Mouse (Mus musculus) heart, adult 2 months (tissue): Measurements from ENCODE around the gene 1700013H16Rik. TPM values are rescaled to one million over a fixed set of nuclear protein-coding genes. Genes with fewer than 3 reads are reported as not detected.
A peak's percentile ranks its signal among the peaks of the same experiment; 100 is the strongest.
"Not testable (repeated sequence)": the region's sequence is repeated elsewhere in the genome, so short reads cannot be mapped to it uniquely, and the experiment has no call there.

Source experiments
- DNase-seq, 2 experiments: peaks; one replicate each; pipeline ENCODE4 v3.0.0; 2021
- H3K27ac ChIP-seq: fragments of 200-600 bp; 2 replicates; pipeline ENCODE4 v1.8.1; 2022
- H3K27me3 ChIP-seq: fragments of 200-500 bp; 2 replicates; pipeline ENCODE4 v1.6.1; 2012; ENCODE audit warnings: mild to moderate bottlenecking, low read length, inconsistent platforms, mixed read lengths; ENCODE audit not compliant: control insufficient read depth, insufficient read depth
- H3K36me3 ChIP-seq: fragments of 200-500 bp; 2 replicates; pipeline ENCODE4 v1.6.1; 2012; ENCODE audit warnings: low read length, inconsistent platforms; ENCODE audit not compliant: control insufficient read depth, insufficient read depth
- H3K4me1 ChIP-seq: fragments of 200-500 bp; 2 replicates; pipeline ENCODE4 v1.6.1; 2011; ENCODE audit warnings: low read length; ENCODE audit not compliant: control insufficient read depth, insufficient read depth
- H3K4me3 ChIP-seq: fragments of 200-600 bp; 2 replicates; pipeline ENCODE4 v1.8.1; 2022
- H3K79me2 ChIP-seq: fragments of 200-500 bp; replicated peaks from 2 replicates; pipeline ENCODE4 v1.6.1; 2012; ENCODE audit warnings: mild to moderate bottlenecking, inconsistent platforms, low read length, moderate library complexity, mixed read lengths; ENCODE audit not compliant: control insufficient read depth, insufficient read depth
- H3K9ac ChIP-seq: fragments of 200-500 bp; 2 replicates; pipeline ENCODE4 v1.6.1; 2012; ENCODE audit warnings: low read depth, mild to moderate bottlenecking, control low read depth, inconsistent platforms, low read length, mixed read lengths
- CTCF ChIP-seq: fragments of 200-600 bp; IDR thresholded peaks from 2 replicates; pipeline ENCODE4 v1.8.1; 2022; ENCODE audit warnings: antibody characterized with exemption, mild to moderate bottlenecking, moderate library complexity
- EP300 ChIP-seq: fragments of 200-500 bp; IDR thresholded peaks from 2 replicates; pipeline ENCODE4 v1.6.1; 2011; ENCODE audit warnings: low read depth, low read length, control low read depth; ENCODE audit not compliant: insufficient read depth
- POLR2A ChIP-seq: fragments of 200-500 bp; IDR thresholded peaks from 2 replicates; pipeline ENCODE4 v1.6.1; 2011; ENCODE audit warnings: mild to moderate bottlenecking, low read depth, low read length, control low read depth; ENCODE audit not compliant: insufficient read depth
- WGBS: fragments of 180-500 bp; shearing (Covaris S2); methylation state at CpG from one replicate; pipeline ENCODE4 v1.1.7; 2018; 5-methylcytosine and 5-hydroxymethylcytosine counted together
- intact Hi-C: fragments of 180-260 bp; cut with DNase I; formaldehyde crosslinking; loops from one replicate; pipeline ENCODE4 v1.15.1; 2025
- long read RNA-seq: library from polyadenylated mRNA; stranded (forward); transcript quantifications from one replicate; pipeline ENCODE4 v2.0.0, GENCODE M21; 2021
- polyA plus RNA-seq: library from polyadenylated mRNA; depleted of rRNA; stranded (reverse); fragments of >200 nt; gene quantifications from 2 replicates; pipeline ENCODE4 v1.2.3, GENCODE M21; 2012; rRNA removed
- total RNA-seq, 2 experiments: library from RNA; stranded (reverse); gene quantifications; 2 replicates each; pipeline ENCODE4 v1.2.3; 2021

1700013H16Rik gene
- total RNA-seq: not detected
- polyA plus RNA-seq: not detected in 2 replicates
- long read RNA-seq: 0 reads

GRCm38 (mm10) chrX:53757736-53758135 lies at the start of gene 1700013H16Rik:
TSS of gene 1700013H16Rik (minus strand) at chrX:53757831.
- intact Hi-C loops: no loop called here
- H3K27me3 ChIP-seq: no peaks in the 10 kb centered on the region
- H3K4me3 ChIP-seq: no peak within 1 kb of the TSS
- 89% methylated on average over 16 of the region's 16 CpGs for WGBS
- H3K4me1 ChIP-seq: no peaks in the 10 kb centered on the region
- no peak for DNase-seq
- no peak within 1 kb of the TSS for H3K9ac ChIP-seq
- no peaks in the 10 kb centered on the region for H3K36me3 ChIP-seq
- TF ChIP-seq CTCF (no peak), POLR2A (no peak), EP300 (no peak)
- no peak within 1 kb of the TSS for H3K27ac ChIP-seq
- H3K79me2 ChIP-seq: no peaks in the 10 kb centered on the region

- DNase-seq: no peak
- WGBS: 36% methylated on average over 3 of the region's 3 CpGs
- Histone ChIP-seq H3K4me3 (no peak overlapping the region), H3K9ac (no peak overlapping the region), H3K79me2 (no peaks in the 10 kb centered on the region), H3K4me1 (no peaks in the 10 kb centered on the region), H3K27me3 (no peaks in the 10 kb centered on the region), H3K27ac (no peak overlapping the region), H3K36me3 (no peaks in the 10 kb centered on the region)
- TF ChIP-seq CTCF (peak; percentile 49), EP300 (no peak)
- intact Hi-C loops: no loop called here
Measured at GRCm38 (mm10) chrX:53799074-53799473, 41.4 kb upstream of the 1700013H16Rik start.

DNA sequence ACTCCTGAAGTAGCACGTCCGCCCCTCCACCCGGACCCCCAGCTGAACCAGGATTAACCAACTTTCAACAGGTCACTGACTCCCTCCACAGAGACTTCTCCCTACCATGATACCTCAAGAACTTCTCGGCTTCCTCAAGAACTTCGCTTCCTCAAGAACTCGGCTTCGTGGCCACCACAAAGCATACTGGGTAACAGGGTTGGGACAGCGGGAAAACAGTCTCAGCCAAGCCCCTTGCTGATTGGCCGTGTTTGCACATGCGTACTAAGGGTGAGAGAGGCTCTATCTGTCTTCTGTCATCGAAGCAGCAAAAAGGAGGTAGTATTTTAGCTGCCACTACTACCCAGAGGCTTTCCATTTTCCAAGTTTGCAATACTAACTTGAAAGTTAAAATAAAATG lies 39.9 kb upstream of the 1700013H16Rik start, which contains the start of gene Xlr:
Gene Xlr, minus strand, starts transcription at position 188 of the 400 bp plus-strand sequence.
- intact Hi-C loops, H3K79me2 ChIP-seq, H3K4me3 ChIP-seq, H3K36me3 ChIP-seq, H3K9ac ChIP-seq, H3K27ac ChIP-seq, H3K4me1 ChIP-seq, H3K27me3 ChIP-seq: not testable (repeated sequence)
- DNase-seq: peak; percentile 17 to 26
- 69% methylated on average over 11 of the region's 11 CpGs for WGBS

- Histone ChIP-seq H3K4me3 (no peak within 1 kb of the TSS), H3K4me1 (no peaks in the 10 kb centered on the region), H3K9ac (no peak within 1 kb of the TSS), H3K36me3 (no peaks in the 10 kb centered on the region), H3K27ac (no peak within 1 kb of the TSS), H3K79me2 (no peaks in the 10 kb centered on the region), H3K27me3 (no peaks in the 10 kb centered on the region)
- intact Hi-C loops: no loop called here
- DNase-seq: no peak
- 84% methylated on average over 12 of the region's 12 CpGs for WGBS
- no peak for TF ChIP-seq POLR2A
Measured at GRCm38 (mm10) chrX:53776276-53776675, 18.6 kb upstream of the 1700013H16Rik start, which contains the start of gene Zfp36l3. TSS of gene Zfp36l3 (minus strand) at chrX:53776394.

DNA sequence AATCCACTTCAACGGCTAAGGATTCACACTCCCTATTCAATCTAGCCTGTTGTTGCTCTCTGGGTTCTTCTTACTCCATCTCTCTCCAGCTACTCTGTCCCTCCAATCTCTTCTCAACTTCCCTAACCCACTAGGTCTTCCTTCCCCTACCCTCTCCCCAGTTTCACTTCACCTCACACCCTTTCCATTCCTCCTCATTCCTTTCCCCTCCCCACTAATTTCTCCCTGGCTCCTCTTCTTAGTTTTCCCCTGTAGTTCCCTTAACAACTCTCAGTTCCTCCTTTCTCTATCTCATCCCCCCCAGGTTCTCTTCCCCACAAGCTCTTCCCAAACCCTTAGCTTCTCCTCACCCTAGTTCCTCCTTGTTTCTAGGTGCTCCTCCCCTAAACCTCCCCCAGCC lies 4.8 kb downstream of the 1700013H16Rik start:
- no peaks in the 10 kb centered on the region for H3K79me2 ChIP-seq
- H3K4me1 ChIP-seq: no peaks in the 10 kb centered on the region
- H3K36me3 ChIP-seq: no peaks in the 10 kb centered on the region
- 68% methylated on average over 1 of the region's 1 CpGs for WGBS
- no peak overlapping the region for H3K27ac ChIP-seq
- H3K4me3 ChIP-seq: no peak overlapping the region
- DNase-seq: no peak
- no peak overlapping the region for H3K9ac ChIP-seq
- TF ChIP-seq EP300: no peak
- no peak for TF ChIP-seq CTCF
- TF ChIP-seq POLR2A: no peak
- H3K27me3 ChIP-seq: no peaks in the 10 kb centered on the region
- intact Hi-C loops: no loop called here

DNA sequence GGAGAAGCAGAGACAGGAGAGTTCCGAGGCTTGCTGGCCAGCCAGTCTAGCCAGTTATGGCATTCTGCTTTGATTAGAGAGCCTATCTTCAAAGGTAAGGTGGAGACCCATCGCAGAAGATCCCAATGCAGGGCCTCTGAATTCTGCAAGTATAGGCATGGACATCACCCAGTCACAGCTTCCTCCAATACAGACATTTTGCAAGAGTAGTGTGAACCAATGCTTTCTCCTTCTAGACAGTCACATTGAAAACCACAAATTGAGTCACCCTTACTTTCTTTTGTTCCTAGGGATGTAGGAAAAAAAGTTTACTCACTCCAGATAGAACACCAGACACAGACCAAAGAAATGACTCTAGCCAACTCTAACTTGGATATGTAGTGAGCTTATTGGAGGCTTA lies 28.7 kb downstream of the 1700013H16Rik start:
- Histone ChIP-seq H3K36me3 (no peaks in the 10 kb centered on the region), H3K4me1 (no peaks in the 10 kb centered on the region), H3K27ac (no peak overlapping the region), H3K4me3 (no peak overlapping the region), H3K79me2 (no peaks in the 10 kb centered on the region), H3K27me3 (no peaks in the 10 kb centered on the region), H3K9ac (no peak overlapping the region)
- TF ChIP-seq POLR2A: no peak
- TF ChIP-seq CTCF: no peak
- no peak for TF ChIP-seq EP300
- WGBS: 72% methylated on average over 2 of the region's 2 CpGs
- DNase-seq: no peak
- intact Hi-C loops: no loop called here
